Mouse (Mus musculus) cerebellum, postnatal 25 days (tissue): ENCODE results near the gene Cntnap2.

Source experiments
- DNase-seq, 2 experiments: peaks; one replicate each; pipeline ENCODE4 v3.0.0; 2021; ENCODE audit warnings: mixed read lengths in 2 of 2

Gene Cntnap2

GRCm38 (mm10) chr6:45327952-45328485 lies 268.9 kb downstream of the Cntnap2 start:
- no peak for DNase-seq

GRCm38 (mm10) chr6:45345396-45345795 lies 286.2 kb downstream of the Cntnap2 start:
- DNase-seq, result no peak

- DNase-seq, result no peak
Measured at GRCm38 (mm10) chr6:45345953-45346352, 286.8 kb downstream of the Cntnap2 start.

- peak; percentile 39 to 58 for DNase-seq
Measured at GRCm38 (mm10) chr6:45366442-45366841, 307.3 kb downstream of the Cntnap2 start.

- DNase-seq, result peak; percentile 69 to 73
Measured at GRCm38 (mm10) chr6:45381126-45381525, 322.0 kb downstream of the Cntnap2 start.

GRCm38 (mm10) chr6:45389034-45389433 lies 329.9 kb downstream of the Cntnap2 start:
- DNase-seq, result peak; percentile 27 to 56

- DNase-seq, result no peak
Measured at GRCm38 (mm10) chr6:45413629-45414028, 354.5 kb downstream of the Cntnap2 start.

- DNase-seq, result peak in 1 of 2 experiments; percentile 10
Measured at GRCm38 (mm10) chr6:45455424-45455823, 396.3 kb downstream of the Cntnap2 start.

GRCm38 (mm10) chr6:45518221-45518620 lies 459.1 kb downstream of the Cntnap2 start:
- DNase-seq, result peak in 1 of 2 experiments; percentile 21

- peak in 1 of 2 experiments; percentile 5 for DNase-seq
Measured at GRCm38 (mm10) chr6:45536999-45537398, 477.8 kb downstream of the Cntnap2 start.

- peak; percentile 43 to 52 for DNase-seq
Measured at GRCm38 (mm10) chr6:45544319-45544875, 485.2 kb downstream of the Cntnap2 start.

GRCm38 (mm10) chr6:45559724-45560123 lies 500.6 kb downstream of the Cntnap2 start:
- no peak for DNase-seq

- DNase-seq, result peak; percentile 74 to 85
Measured at GRCm38 (mm10) chr6:45584467-45585094, 525.4 kb downstream of the Cntnap2 start.

- no peak for DNase-seq
Measured at GRCm38 (mm10) chr6:45589084-45589483, 529.9 kb downstream of the Cntnap2 start.

- peak in 1 of 2 experiments; percentile 8 for DNase-seq
Measured at GRCm38 (mm10) chr6:45647017-45647416, 587.9 kb downstream of the Cntnap2 start.

- no peak for DNase-seq
Measured at GRCm38 (mm10) chr6:45648419-45648818, 589.3 kb downstream of the Cntnap2 start.

- DNase-seq, result no peak
Measured at GRCm38 (mm10) chr6:45700287-45700686, 641.1 kb downstream of the Cntnap2 start.

GRCm38 (mm10) chr6:45791612-45792011 lies 732.5 kb downstream of the Cntnap2 start:
- no peak for DNase-seq

- no peak for DNase-seq
Measured at GRCm38 (mm10) chr6:45841626-45842341, 782.6 kb downstream of the Cntnap2 start.

GRCm38 (mm10) chr6:45843736-45844135 lies 784.6 kb downstream of the Cntnap2 start:
- no peak for DNase-seq

GRCm38 (mm10) chr6:45871409-45871992 lies 812.3 kb downstream of the Cntnap2 start:
- no peak for DNase-seq

GRCm38 (mm10) chr6:45885486-45885885 lies 826.3 kb downstream of the Cntnap2 start:
- no peak for DNase-seq

- no peak for DNase-seq
Measured at GRCm38 (mm10) chr6:45887901-45888300, 828.7 kb downstream of the Cntnap2 start.
